Mouse (Mus musculus): ENCODE measurements around the gene Sptb.

DNA sequence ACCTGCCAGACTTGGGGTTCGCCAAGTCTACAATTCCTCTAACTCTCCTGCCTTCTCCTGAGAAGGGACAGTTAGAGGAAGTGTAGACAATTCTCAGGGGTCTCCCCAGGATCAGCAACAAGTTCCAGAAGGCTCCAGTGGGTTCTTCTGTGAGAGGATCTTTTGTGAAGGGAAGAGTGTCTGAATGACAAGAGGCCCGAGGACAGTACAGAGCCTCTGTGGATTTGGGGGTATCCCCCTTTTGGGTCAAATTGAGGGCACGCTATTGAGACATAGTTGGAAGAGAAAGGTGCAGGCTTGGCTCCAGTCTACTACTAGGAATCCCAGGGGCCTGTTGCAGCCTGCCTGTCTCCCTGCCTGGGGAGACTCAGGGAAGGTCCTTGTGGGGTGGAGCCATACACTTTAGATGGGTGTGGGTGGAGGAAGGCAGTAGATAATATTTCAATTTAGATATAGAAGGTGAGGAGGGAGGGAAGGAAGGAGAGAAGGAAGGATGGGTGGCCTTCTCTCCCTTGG, 155.4 kb downstream of the Sptb start:
- no peak for TF ChIP-seq CTCF (IDR thresholded peaks at IDR 0.05; ENCODE audit: insufficient read depth, low read length)
- no peak for TF ChIP-seq POLR2A (IDR thresholded peaks at IDR 0.05; ENCODE audit: borderline replicate concordance, extremely low read depth, low read depth, low read length)
